Mouse (Mus musculus): ENCODE data around the gene Fam213a. TPM values are rescaled to one million over a fixed set of nuclear protein-coding genes. Genes with fewer than 3 reads are reported as not detected.

Fam213a gene
- 14.2 TPM for polyA plus RNA-seq (2017; shearing (Covaris generic))

DNA sequence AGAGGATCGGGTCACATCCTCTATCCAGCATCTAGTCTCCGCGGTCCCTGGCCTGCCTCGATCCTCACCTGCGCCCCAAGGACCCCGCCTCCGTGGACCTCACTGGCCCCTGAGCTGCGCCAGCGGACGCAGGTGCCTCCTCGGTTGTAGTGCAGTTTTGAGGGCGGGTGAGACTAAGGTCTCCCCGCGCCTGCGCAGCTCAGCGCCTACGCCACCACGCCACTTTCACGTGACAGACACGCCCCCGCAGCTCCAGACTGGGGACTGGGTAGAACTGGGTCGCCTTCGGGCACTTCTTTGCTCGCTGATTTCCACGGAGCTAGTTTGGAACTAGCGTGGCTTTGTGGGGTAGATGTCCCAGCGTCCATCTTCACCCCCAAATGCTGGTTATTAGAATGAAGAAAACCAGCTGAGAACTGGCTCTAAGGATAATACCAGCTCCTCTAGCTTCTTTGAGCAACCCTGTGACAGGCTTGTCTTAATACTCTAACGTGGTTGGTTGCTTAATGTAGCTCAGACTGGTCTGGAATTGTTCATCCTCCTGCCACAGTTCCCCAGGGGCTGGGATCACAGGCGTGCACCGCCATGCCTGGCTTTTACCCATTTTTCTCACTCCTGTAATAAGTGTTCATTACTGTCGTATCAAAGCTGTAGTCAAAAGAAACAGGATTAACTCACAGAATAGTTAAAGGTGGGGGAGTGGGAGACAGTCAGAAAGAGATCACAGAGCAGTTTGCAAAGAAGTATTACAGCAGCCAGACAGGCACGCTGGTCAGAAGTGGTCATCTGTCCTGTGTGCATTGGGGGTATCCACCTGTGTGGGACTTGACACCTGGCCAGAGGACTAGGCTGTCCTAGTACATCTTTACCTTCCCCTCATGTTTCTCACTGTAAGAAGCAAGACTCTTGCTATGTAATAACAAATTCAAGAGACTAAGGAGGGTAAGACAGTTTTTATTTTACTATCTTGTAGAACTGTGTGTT lies at the start of gene Fam213a:
Fam213a (minus strand) TSS at position 159 of the 984 bp plus-strand sequence.

DNA sequence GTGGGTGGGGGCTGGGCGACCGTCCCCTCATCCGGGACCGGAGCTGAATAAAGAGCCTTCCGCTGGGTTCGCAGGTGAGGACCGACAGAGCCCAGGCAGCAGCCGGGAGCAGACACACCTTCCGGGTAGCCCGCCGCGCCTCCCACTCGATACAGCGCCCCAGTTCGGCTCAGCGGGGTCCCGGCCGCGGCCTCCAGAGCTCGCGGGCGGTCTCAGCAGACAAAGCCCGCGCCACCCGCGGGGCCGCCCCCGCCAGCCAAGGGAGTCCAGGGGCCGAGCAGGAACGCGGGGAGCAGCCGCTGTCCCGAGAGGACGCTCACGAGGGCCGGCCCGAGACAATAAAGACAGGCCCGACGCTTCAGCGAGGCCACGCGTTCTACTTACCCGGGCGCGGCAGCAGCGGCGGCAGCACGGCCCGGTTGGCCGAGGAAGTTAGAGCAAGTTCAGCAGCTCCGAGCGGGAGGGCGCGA lies 47.2 kb downstream of the Fam213a start, which contains the start of gene Tspan14:
Tspan14 (minus strand) TSS at position 416 of the 470 bp plus-strand sequence.

Other genes with a start within 250 kb of the Fam213a start
- gene Sh2d4b, start 120.5 kb downstream of the Fam213a start, polyA plus RNA-seq (2017; shearing (Covaris generic)): 0.90 TPM
- gene Tspan14, start 47.0 kb downstream of the Fam213a start, polyA plus RNA-seq (2017; shearing (Covaris generic)): 141 TPM
- gene Dydc2, start 55.4 kb upstream of the Fam213a start, polyA plus RNA-seq (2017; shearing (Covaris generic)): not detected
- not detected for gene Dydc1, start 59.1 kb upstream of the Fam213a start, polyA plus RNA-seq (2017; shearing (Covaris generic))
- not detected for gene Mat1a, start 91.2 kb upstream of the Fam213a start, polyA plus RNA-seq (2017; shearing (Covaris generic))
- not detected for gene Sftpa1, start 118.0 kb upstream of the Fam213a start, polyA plus RNA-seq (2017; shearing (Covaris generic))
- gene Mbl1, start 137.7 kb upstream of the Fam213a start, polyA plus RNA-seq (2017; shearing (Covaris generic)): not detected
- not detected for gene Sftpd, start 171.4 kb upstream of the Fam213a start, polyA plus RNA-seq (2017; shearing (Covaris generic))

Data from effector memory CD4-positive, alpha-beta T cell, adult 5 months (primary cell).